Mouse (Mus musculus): Measurements from ENCODE around the gene Hes2. TPM values are rescaled to one million over a fixed set of nuclear protein-coding genes. Genes with fewer than 3 reads are reported as not detected.

Gene Hes2
- polyA plus RNA-seq, 1 experiment: 0.39 TPM

- TF ChIP-seq POLR2A (IDR thresholded peaks at IDR 0.05; ENCODE audit: insufficient read depth, low read length): no peak
- H3K4me3 ChIP-seq (ENCODE audit: low read depth, low read length): no peak overlapping the region
- no peaks in the 10 kb centered on the region for H3K36me3 ChIP-seq (ENCODE audit: control insufficient read depth, insufficient read depth, low read length, poor library complexity, severe bottlenecking)
- no peaks in the 10 kb centered on the region for H3K4me1 ChIP-seq (ENCODE audit: control insufficient read depth, insufficient read depth, low read length)
- H3K27ac ChIP-seq (ENCODE audit: insufficient read depth, low read length): no peak overlapping the region
- no peaks in the 10 kb centered on the region for H3K9me3 ChIP-seq (replicated peaks; ENCODE audit: control insufficient read depth, insufficient read depth, low read length, poor library complexity, severe bottlenecking)
- no peaks in the 10 kb centered on the region for H3K27me3 ChIP-seq (ENCODE audit: control insufficient read depth, insufficient read depth, low read length, poor library complexity, severe bottlenecking)
- no peak overlapping the region for H3K9ac ChIP-seq (ENCODE audit: low read depth, poor library complexity, severe bottlenecking)
These were observed 44.2 kb downstream of the Hes2 start for GRCm38 (mm10) chr4:152202905-152203304.

DNA sequence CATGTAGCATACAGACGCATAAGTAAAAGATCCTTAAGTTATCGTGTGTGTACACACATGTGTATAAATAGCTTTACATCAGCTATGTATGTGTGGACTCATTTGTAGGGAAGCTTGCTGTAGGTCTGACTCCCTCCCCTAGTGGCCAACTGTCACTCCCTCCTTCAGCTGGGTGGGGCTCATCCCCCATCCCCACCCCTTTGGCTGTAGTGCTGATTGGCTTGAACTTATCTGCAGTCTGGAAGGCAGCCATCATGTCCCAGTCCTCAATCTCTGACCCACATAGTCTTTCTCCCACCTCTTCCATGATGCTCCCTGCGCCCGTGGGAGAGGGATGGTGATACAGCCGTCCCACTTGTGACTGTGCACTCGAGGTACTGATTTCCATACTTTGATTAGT is 46.0 kb downstream of the Hes2 start:
- H3K27me3 ChIP-seq (ENCODE audit: control insufficient read depth, insufficient read depth, low read length, poor library complexity, severe bottlenecking): no peaks in the 10 kb centered on the region
- TF ChIP-seq POLR2A (IDR thresholded peaks at IDR 0.05; ENCODE audit: insufficient read depth, low read length) (no peak), EP300 (IDR thresholded peaks at IDR 0.05; ENCODE audit: insufficient read depth, low read depth, low read length) (no peak), CTCF (IDR thresholded peaks at IDR 0.05; ENCODE audit: low read depth, low read length) (no peak)
- no peak overlapping the region for H3K27ac ChIP-seq (ENCODE audit: insufficient read depth, low read length)
- H3K4me1 ChIP-seq (ENCODE audit: control insufficient read depth, insufficient read depth, low read length): no peaks in the 10 kb centered on the region
- no peak overlapping the region for H3K9ac ChIP-seq (ENCODE audit: low read depth, poor library complexity, severe bottlenecking)
- H3K36me3 ChIP-seq (ENCODE audit: control insufficient read depth, insufficient read depth, low read length, poor library complexity, severe bottlenecking): no peaks in the 10 kb centered on the region
- H3K9me3 ChIP-seq (replicated peaks; ENCODE audit: control insufficient read depth, insufficient read depth, low read length, poor library complexity, severe bottlenecking): no peaks in the 10 kb centered on the region
- no peak overlapping the region for H3K4me3 ChIP-seq (ENCODE audit: low read depth, low read length)

GRCm38 (mm10) chr4:152206199-152206598 is 47.5 kb downstream of the Hes2 start:
- no peak overlapping the region for H3K27ac ChIP-seq (ENCODE audit: insufficient read depth, low read length)

GRCm38 (mm10) chr4:152209623-152210022 is 51.0 kb downstream of the Hes2 start:
- Histone ChIP-seq H3K36me3 (ENCODE audit: control insufficient read depth, insufficient read depth, low read length, poor library complexity, severe bottlenecking) (no peaks in the 10 kb centered on the region), H3K9me3 (replicated peaks; ENCODE audit: control insufficient read depth, insufficient read depth, low read length, poor library complexity, severe bottlenecking) (no peaks in the 10 kb centered on the region), H3K4me1 (ENCODE audit: control insufficient read depth, insufficient read depth, low read length) (no peaks in the 10 kb centered on the region), H3K4me3 (ENCODE audit: low read depth, low read length) (no peak overlapping the region), H3K27ac (ENCODE audit: insufficient read depth, low read length) (no peak overlapping the region), H3K9ac (ENCODE audit: low read depth, poor library complexity, severe bottlenecking) (no peak overlapping the region), H3K27me3 (ENCODE audit: control insufficient read depth, insufficient read depth, low read length, poor library complexity, severe bottlenecking) (no peaks in the 10 kb centered on the region)
- TF ChIP-seq POLR2A (IDR thresholded peaks at IDR 0.05; ENCODE audit: insufficient read depth, low read length) (no peak), EP300 (IDR thresholded peaks at IDR 0.05; ENCODE audit: insufficient read depth, low read depth, low read length) (no peak), CTCF (IDR thresholded peaks at IDR 0.05; ENCODE audit: low read depth, low read length) (no peak)

More at GRCm38 (mm10) chr4:152206199-152206598, 47.5 kb downstream of the Hes2 start:
- TF ChIP-seq POLR2A (IDR thresholded peaks at IDR 0.05; ENCODE audit: insufficient read depth, low read length) (no peak), EP300 (IDR thresholded peaks at IDR 0.05; ENCODE audit: insufficient read depth, low read depth, low read length) (no peak), CTCF (IDR thresholded peaks at IDR 0.05; ENCODE audit: low read depth, low read length) (no peak)
- no peaks in the 10 kb centered on the region for H3K4me1 ChIP-seq (ENCODE audit: control insufficient read depth, insufficient read depth, low read length)
- no peaks in the 10 kb centered on the region for H3K9me3 ChIP-seq (replicated peaks; ENCODE audit: control insufficient read depth, insufficient read depth, low read length, poor library complexity, severe bottlenecking)
- no peaks in the 10 kb centered on the region for H3K27me3 ChIP-seq (ENCODE audit: control insufficient read depth, insufficient read depth, low read length, poor library complexity, severe bottlenecking)
- H3K4me3 ChIP-seq (ENCODE audit: low read depth, low read length): no peak overlapping the region
- no peak overlapping the region for H3K9ac ChIP-seq (ENCODE audit: low read depth, poor library complexity, severe bottlenecking)
- no peaks in the 10 kb centered on the region for H3K36me3 ChIP-seq (ENCODE audit: control insufficient read depth, insufficient read depth, low read length, poor library complexity, severe bottlenecking)

Other genes with a start within 250 kb of the Hes2 start
- gene Dnajc11, start 225.2 kb upstream of the Hes2 start, polyA plus RNA-seq (2011; ENCODE audit: insufficient read depth, insufficient read length, low read depth, missing spikeins): 89.1 and 95.3 TPM in 2 replicates
- 20.0 and 20.7 TPM in 2 replicates for gene Thap3, start 169.9 kb upstream of the Hes2 start, polyA plus RNA-seq (2011; ENCODE audit: insufficient read depth, insufficient read length, low read depth, missing spikeins)
- gene Phf13, start 162.6 kb upstream of the Hes2 start, polyA plus RNA-seq (2011; ENCODE audit: insufficient read depth, insufficient read length, low read depth, missing spikeins): 49.7 and 52.1 TPM in 2 replicates
- gene Klhl21, start 150.1 kb upstream of the Hes2 start, polyA plus RNA-seq (2011; ENCODE audit: insufficient read depth, insufficient read length, low read depth, missing spikeins): 24.0 and 24.4 TPM in 2 replicates
- 13.4 and 13.5 TPM in 2 replicates for gene Zbtb48, start 131.2 kb upstream of the Hes2 start, polyA plus RNA-seq (2011; ENCODE audit: insufficient read depth, insufficient read length, low read depth, missing spikeins)
- 0.38 and 0.55 TPM in 2 replicates for gene Tas1r1, start 120.3 kb upstream of the Hes2 start, polyA plus RNA-seq (2011; ENCODE audit: insufficient read depth, insufficient read length, low read depth, missing spikeins)
- gene Nol9, start 119.5 kb upstream of the Hes2 start, polyA plus RNA-seq (2011; ENCODE audit: insufficient read depth, insufficient read length, low read depth, missing spikeins): 71.0 and 71.7 TPM in 2 replicates
- 17.5 and 20.5 TPM in 2 replicates for gene Plekhg5, start 86.4 kb upstream of the Hes2 start, polyA plus RNA-seq (2011; ENCODE audit: insufficient read depth, insufficient read length, low read depth, missing spikeins)
- 1.5 and 2.0 TPM in 2 replicates for gene Tnfrsf25, start 42.9 kb upstream of the Hes2 start, polyA plus RNA-seq (2011; ENCODE audit: insufficient read depth, insufficient read length, low read depth, missing spikeins)
- 18.8 and 19.3 TPM in 2 replicates for gene Espn, start 6.5 kb upstream of the Hes2 start, polyA plus RNA-seq (2011; ENCODE audit: insufficient read depth, insufficient read length, low read depth, missing spikeins)
- 49.5 and 52.6 TPM in 2 replicates for gene Acot7, start 19.3 kb downstream of the Hes2 start, polyA plus RNA-seq (2011; ENCODE audit: insufficient read depth, insufficient read length, low read depth, missing spikeins)
- gene Gpr153, start 115.4 kb downstream of the Hes2 start, polyA plus RNA-seq (2011; ENCODE audit: insufficient read depth, insufficient read length, low read depth, missing spikeins): 7.2 and 7.9 TPM in 2 replicates
- gene Hes3, start 132.8 kb downstream of the Hes2 start, polyA plus RNA-seq (2011; ENCODE audit: insufficient read depth, insufficient read length, low read depth, missing spikeins): not detected in 2 replicates
- gene Icmt, start 138.4 kb downstream of the Hes2 start, polyA plus RNA-seq (2011; ENCODE audit: insufficient read depth, insufficient read length, low read depth, missing spikeins): 21.4 and 22.8 TPM in 2 replicates
- gene Rnf207, start 160.1 kb downstream of the Hes2 start, polyA plus RNA-seq (2011; ENCODE audit: insufficient read depth, insufficient read length, low read depth, missing spikeins): 3.2 and 4.2 TPM in 2 replicates
- gene Rpl22, start 166.9 kb downstream of the Hes2 start, polyA plus RNA-seq (2011; ENCODE audit: insufficient read depth, insufficient read length, low read depth, missing spikeins): 1,917 and 1,978 TPM in 2 replicates
- 5.4 and 5.8 TPM in 2 replicates for gene Chd5, start 179.8 kb downstream of the Hes2 start, polyA plus RNA-seq (2011; ENCODE audit: insufficient read depth, insufficient read length, low read depth, missing spikeins)